Mouse (Mus musculus): ENCODE data around the gene Il17c. TPM values are rescaled to one million over a fixed set of nuclear protein-coding genes. Genes with fewer than 3 reads are reported as not detected.

Gene Il17c
- polyA plus RNA-seq, 1 experiment from 2014 or later: not detected

- H3K4me2 ChIP-seq (ENCODE audit: low read depth, low read length): peak overlapping the region; percentile 68
- no peak for ATAC-seq (ENCODE audit: insufficient read depth, low FRiP score)
- H3K27ac ChIP-seq (ENCODE audit: low read length): no peak overlapping the region
- 23% methylated on average over 7 of the region's 7 CpGs for WGBS
- H3K36me3 ChIP-seq (ENCODE audit: control insufficient read depth, insufficient read depth, low read length): no peaks in the 10 kb centered on the region
- peak overlapping the region; percentile 39 for H3K4me3 ChIP-seq (replicated peaks; ENCODE audit: low read length)
- peaks cover 19% of the 10 kb centered on the region for H3K27me3 ChIP-seq (ENCODE audit: control insufficient read depth, insufficient read depth, low read length)
- peak overlapping the region; percentile 62 for H3K9ac ChIP-seq (ENCODE audit: low read length)
- H3K4me1 ChIP-seq (ENCODE audit: control insufficient read depth, insufficient read depth, low read length): 0 out of 2 replicates have a peak, but pooled peaks cover 6% of the 10 kb centered on the region
- no peaks in the 10 kb centered on the region for H3K9me3 ChIP-seq (replicated peaks; ENCODE audit: control insufficient read depth, low read length)
These were observed 38.2 kb downstream of the Il17c start for GRCm38 (mm10) chr8:122459990-122460389.

GRCm38 (mm10) chr8:122460524-122461472, 39.0 kb downstream of the Il17c start, which contains the start of gene Snai3:
Snai3 (minus strand) TSS chr8:122460733.
- Histone ChIP-seq H3K9me3 (replicated peaks; ENCODE audit: control insufficient read depth, low read length) (no peaks in the 10 kb centered on the region), H3K4me2 (ENCODE audit: low read depth, low read length) (peak within 1 kb of the TSS; percentile 68), H3K27me3 (ENCODE audit: control insufficient read depth, insufficient read depth, low read length) (peaks cover 19% of the 10 kb centered on the region), H3K4me3 (replicated peaks; ENCODE audit: low read length) (peak within 1 kb of the TSS; percentile 39), H3K4me1 (ENCODE audit: control insufficient read depth, insufficient read depth, low read length) (0 out of 2 replicates have a peak, but pooled peaks cover 6% of the 10 kb centered on the region), H3K9ac (ENCODE audit: low read length) (peak within 1 kb of the TSS; percentile 62), H3K36me3 (ENCODE audit: control insufficient read depth, insufficient read depth, low read length) (no peaks in the 10 kb centered on the region), H3K27ac (ENCODE audit: low read length) (no peak within 1 kb of the TSS)
- WGBS: 2% methylated on average over 56 of the region's 56 CpGs
- ATAC-seq (ENCODE audit: insufficient read depth, low FRiP score): peak; percentile 89

GRCm38 (mm10) chr8:122461473-122462148, 39.8 kb downstream of the Il17c start:
- peaks cover 19% of the 10 kb centered on the region for H3K27me3 ChIP-seq (ENCODE audit: control insufficient read depth, insufficient read depth, low read length)
- 0 out of 2 replicates have a peak, but pooled peaks cover 6% of the 10 kb centered on the region for H3K4me1 ChIP-seq (ENCODE audit: control insufficient read depth, insufficient read depth, low read length)
- H3K4me2 ChIP-seq (ENCODE audit: low read depth, low read length): no peak overlapping the region

GRCm38 (mm10) chr8:122462510-122462909, 40.7 kb downstream of the Il17c start:
- H3K4me2 ChIP-seq (ENCODE audit: low read depth, low read length): no peak overlapping the region
- no peaks in the 10 kb centered on the region for H3K9me3 ChIP-seq (replicated peaks; ENCODE audit: control insufficient read depth, low read length)
- peaks cover 12% of the 10 kb centered on the region for H3K36me3 ChIP-seq (ENCODE audit: control insufficient read depth, insufficient read depth, low read length)
- H3K27ac ChIP-seq (ENCODE audit: low read length): no peak overlapping the region
- peaks cover 19% of the 10 kb centered on the region for H3K27me3 ChIP-seq (ENCODE audit: control insufficient read depth, insufficient read depth, low read length)
- no peak overlapping the region for H3K9ac ChIP-seq (ENCODE audit: low read length)
- H3K4me1 ChIP-seq (ENCODE audit: control insufficient read depth, insufficient read depth, low read length): 0 out of 2 replicates have a peak, but pooled peaks cover 6% of the 10 kb centered on the region
- 73% methylated on average over 8 of the region's 8 CpGs for WGBS
- ATAC-seq (ENCODE audit: insufficient read depth, low FRiP score): no peak
- H3K4me3 ChIP-seq (replicated peaks; ENCODE audit: low read length): no peak overlapping the region

More at GRCm38 (mm10) chr8:122461473-122462148, 39.8 kb downstream of the Il17c start:
- Histone ChIP-seq H3K27ac (ENCODE audit: low read length) (no peak overlapping the region), H3K36me3 (ENCODE audit: control insufficient read depth, insufficient read depth, low read length) (peaks cover 5% of the 10 kb centered on the region), H3K9me3 (replicated peaks; ENCODE audit: control insufficient read depth, low read length) (no peaks in the 10 kb centered on the region), H3K9ac (ENCODE audit: low read length) (no peak overlapping the region), H3K4me3 (replicated peaks; ENCODE audit: low read length) (no peak overlapping the region)
- ATAC-seq (ENCODE audit: insufficient read depth, low FRiP score): no peak
- 63% methylated on average over 11 of the region's 11 CpGs for WGBS

- H3K27ac ChIP-seq (ENCODE audit: low read length): no peak overlapping the region
- WGBS: 35% methylated on average over 12 of the region's 12 CpGs
These were observed 42.1 kb downstream of the Il17c start for GRCm38 (mm10) chr8:122463651-122464640.

GRCm38 (mm10) chr8:122464985-122465384, 43.2 kb downstream of the Il17c start:
- Histone ChIP-seq H3K4me2 (ENCODE audit: low read depth, low read length) (no peak overlapping the region), H3K9me3 (replicated peaks; ENCODE audit: control insufficient read depth, low read length) (no peaks in the 10 kb centered on the region), H3K9ac (ENCODE audit: low read length) (no peak overlapping the region), H3K4me3 (replicated peaks; ENCODE audit: low read length) (no peak overlapping the region), H3K27ac (ENCODE audit: low read length) (no peak overlapping the region), H3K36me3 (ENCODE audit: control insufficient read depth, insufficient read depth, low read length) (peaks cover 12% of the 10 kb centered on the region), H3K4me1 (ENCODE audit: control insufficient read depth, insufficient read depth, low read length) (0 out of 2 replicates have a peak, but pooled peaks cover 5% of the 10 kb centered on the region), H3K27me3 (ENCODE audit: control insufficient read depth, insufficient read depth, low read length) (peaks cover 7% of the 10 kb centered on the region; the same call in 1 of the 2 replicates)
- WGBS: 63% methylated on average over 7 of the region's 7 CpGs
- no peak for ATAC-seq (ENCODE audit: insufficient read depth, low FRiP score)

More at GRCm38 (mm10) chr8:122463651-122464640, 42.1 kb downstream of the Il17c start:
- no peak overlapping the region for H3K9ac ChIP-seq (ENCODE audit: low read length)
- ATAC-seq (ENCODE audit: insufficient read depth, low FRiP score): no peak
- peaks cover 13% of the 10 kb centered on the region for H3K27me3 ChIP-seq (ENCODE audit: control insufficient read depth, insufficient read depth, low read length)
- H3K36me3 ChIP-seq (ENCODE audit: control insufficient read depth, insufficient read depth, low read length): peaks cover 12% of the 10 kb centered on the region
- no peak overlapping the region for H3K4me2 ChIP-seq (ENCODE audit: low read depth, low read length)
- no peak overlapping the region for H3K4me3 ChIP-seq (replicated peaks; ENCODE audit: low read length)
- 0 out of 2 replicates have a peak, but pooled peaks cover 6% of the 10 kb centered on the region for H3K4me1 ChIP-seq (ENCODE audit: control insufficient read depth, insufficient read depth, low read length)
- H3K9me3 ChIP-seq (replicated peaks; ENCODE audit: control insufficient read depth, low read length): no peaks in the 10 kb centered on the region

GRCm38 (mm10) chr8:122467816-122468215, 46.0 kb downstream of the Il17c start:
- no peak overlapping the region for H3K4me3 ChIP-seq (replicated peaks; ENCODE audit: low read length)
- H3K27ac ChIP-seq (ENCODE audit: low read length): no peak overlapping the region
- no peak for ATAC-seq (ENCODE audit: insufficient read depth, low FRiP score)
- no peaks in the 10 kb centered on the region for H3K4me1 ChIP-seq (ENCODE audit: control insufficient read depth, insufficient read depth, low read length)
- no peak overlapping the region for H3K9ac ChIP-seq (ENCODE audit: low read length)
- 87% methylated on average over 13 of the region's 13 CpGs for WGBS
- H3K36me3 ChIP-seq (ENCODE audit: control insufficient read depth, insufficient read depth, low read length): peaks cover 12% of the 10 kb centered on the region
- H3K9me3 ChIP-seq (replicated peaks; ENCODE audit: control insufficient read depth, low read length): no peaks in the 10 kb centered on the region
- no peak overlapping the region for H3K4me2 ChIP-seq (ENCODE audit: low read depth, low read length)
- no peaks in the 10 kb centered on the region for H3K27me3 ChIP-seq (ENCODE audit: control insufficient read depth, insufficient read depth, low read length)

- H3K27me3 ChIP-seq (ENCODE audit: control insufficient read depth, insufficient read depth, low read length): no peaks in the 10 kb centered on the region
- ATAC-seq (ENCODE audit: insufficient read depth, low FRiP score): no peak
- H3K4me3 ChIP-seq (replicated peaks; ENCODE audit: low read length): no peak overlapping the region
- H3K36me3 ChIP-seq (ENCODE audit: control insufficient read depth, insufficient read depth, low read length): peaks cover 12% of the 10 kb centered on the region
- WGBS: 78% methylated on average over 6 of the region's 6 CpGs
- no peaks in the 10 kb centered on the region for H3K9me3 ChIP-seq (replicated peaks; ENCODE audit: control insufficient read depth, low read length)
- no peak overlapping the region for H3K9ac ChIP-seq (ENCODE audit: low read length)
- peaks cover 7% of the 10 kb centered on the region for H3K4me1 ChIP-seq (ENCODE audit: control insufficient read depth, insufficient read depth, low read length)
- H3K27ac ChIP-seq (ENCODE audit: low read length): no peak overlapping the region
- H3K4me2 ChIP-seq (ENCODE audit: low read depth, low read length): no peak overlapping the region
These were observed 47.6 kb downstream of the Il17c start for GRCm38 (mm10) chr8:122469407-122469806.

Data from stomach, embryonic 16.5 days (tissue).